Comparison of ENCODE assay signal across 16 mouse cellular contexts in the genomic region with DNA sequence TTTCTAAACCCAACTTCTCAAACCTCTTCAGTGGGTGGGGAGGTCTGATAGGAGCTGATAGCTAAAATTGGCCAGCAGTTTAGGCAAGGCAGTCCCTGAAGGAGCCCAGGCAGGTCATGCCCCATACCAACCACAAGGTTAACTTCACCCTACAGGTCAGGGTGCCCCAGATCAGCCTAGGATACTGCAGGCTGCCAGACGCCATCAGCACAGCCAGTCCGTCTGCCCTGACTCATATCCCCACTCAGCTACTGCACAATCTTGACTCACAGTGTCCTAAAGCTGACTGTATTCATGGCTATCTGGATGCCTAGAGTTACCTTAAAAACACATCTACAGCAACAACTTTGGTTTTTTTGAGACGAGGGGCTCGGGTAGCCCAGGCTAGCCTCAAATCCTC. TPM values are rescaled to one million over a fixed set of nuclear protein-coding genes. Genes with fewer than 3 reads are reported as not detected.
DNase-seq lines count a peak whose midpoint lies in the region; ATAC-seq and TF ChIP-seq lines count a peak whose summit lies in the region.
"Had no signal": no experiment of that assay in that cellular context is flagged by ENCODE, and none has a peak within 500 bp of the region (broad histone marks: within the 10 kb centered on the region; RNA-seq: fewer than 3 reads in every experiment).

No protein-coding gene starts in this region.

- peak; percentile 37 for DNase-seq in forebrain, embryonic 10.5 days (ENCODE audit: extremely low spot score, low spot score)
- DNase-seq in forebrain, embryonic 14.5 days (ENCODE audit: low spot score), result no peak
- peak; percentile 57 for DNase-seq in midbrain, embryonic 10.5 days (ENCODE audit: low spot score)
- no peak for DNase-seq in midbrain, embryonic 14.5 days
- DNase-seq in embryo, embryonic 10.5 days (ENCODE audit: low spot score), result peak; percentile 45
- DNase-seq in limb, embryonic 10.5 days (ENCODE audit: low spot score), result no peak
- DNase-seq in left cerebral cortex, postnatal 14 days (ENCODE audit: low spot score in 2 of 2), result no peak
- DNase-seq in liver, postnatal 0 days, result no peak
- DNase-seq: cerebellum, postnatal 14 days; gastrocnemius, adult 2 months; heart, adult 2 months; heart, postnatal 10 days; lung, postnatal 36 days; thymus, postnatal 25 days had no signal

- H3K9me3 ChIP-seq in forebrain, embryonic 10.5 days, result no peaks in the 10 kb centered on the region
- no peaks in the 10 kb centered on the region for H3K9me3 ChIP-seq in forebrain, embryonic 14.5 days (replicated peaks; ENCODE audit: control insufficient read depth, low read length)
- H3K9me3 ChIP-seq in midbrain, embryonic 10.5 days (replicated peaks), result no peaks in the 10 kb centered on the region
- H3K9me3 ChIP-seq in midbrain, embryonic 14.5 days (ENCODE audit: control insufficient read depth, low read length), result no peaks in the 10 kb centered on the region
- no peaks in the 10 kb centered on the region for H3K9me3 ChIP-seq in limb, embryonic 10.5 days (replicated peaks)
- no peaks in the 10 kb centered on the region for H3K9me3 ChIP-seq in liver, postnatal 0 days (ENCODE audit: low read length)

- intact Hi-C loops in left cerebral cortex, postnatal 14 days (cut with DNase I), result no loop called here

- H3K4me1 ChIP-seq in forebrain, embryonic 10.5 days, result peaks cover 44% of the 10 kb centered on the region
- no peaks in the 10 kb centered on the region for H3K4me1 ChIP-seq in forebrain, embryonic 14.5 days (ENCODE audit: control insufficient read depth, insufficient read depth, low read length)
- H3K4me1 ChIP-seq in midbrain, embryonic 10.5 days, result peaks cover 69% of the 10 kb centered on the region
- 0 out of 2 replicates have a peak, but pooled peaks cover 8% of the 10 kb centered on the region for H3K4me1 ChIP-seq in midbrain, embryonic 14.5 days (ENCODE audit: control insufficient read depth, insufficient read depth, low read length)
- peaks cover 12% of the 10 kb centered on the region for H3K4me1 ChIP-seq in limb, embryonic 10.5 days
- H3K4me1 ChIP-seq in liver, postnatal 0 days (ENCODE audit: insufficient read depth), result no peaks in the 10 kb centered on the region

- 41% methylated on average over 4 of the region's 4 CpGs for WGBS in forebrain, embryonic 10.5 days
- WGBS in forebrain, embryonic 14.5 days, result 54% methylated on average over 4 of the region's 4 CpGs
- 24% methylated on average over 4 of the region's 4 CpGs for WGBS in midbrain, embryonic 10.5 days
- WGBS in midbrain, embryonic 14.5 days, result 27% methylated on average over 4 of the region's 4 CpGs
- WGBS in limb, embryonic 10.5 days, result 60% methylated on average over 4 of the region's 4 CpGs
- WGBS in liver, postnatal 0 days (ENCODE audit: insufficient replicate concordance), result 65% methylated on average over 4 of the region's 4 CpGs

- peak overlapping the region; percentile 12; the same call in 1 of the 2 replicates for H3K4me3 ChIP-seq in forebrain, embryonic 10.5 days
- H3K4me3 ChIP-seq in forebrain, embryonic 14.5 days (ENCODE audit: low read depth, low read length), result no peak overlapping the region
- peak overlapping the region; percentile 23; the same call in 1 of the 2 replicates for H3K4me3 ChIP-seq in midbrain, embryonic 10.5 days
- H3K4me3 ChIP-seq in midbrain, embryonic 14.5 days (replicated peaks; ENCODE audit: low read depth, low read length), result no peak overlapping the region
- no peak overlapping the region for H3K4me3 ChIP-seq in limb, embryonic 10.5 days
- no peak overlapping the region for H3K4me3 ChIP-seq in liver, postnatal 0 days (ENCODE audit: low read depth, low read length)
- H3K4me3 ChIP-seq: gastrocnemius, adult 2 months; heart, adult 2 months had no signal

- TF ChIP-seq CTCF in liver, postnatal 0 days (IDR thresholded peaks at IDR 0.05; ENCODE audit: low read depth), result no peak

- no peak for TF ChIP-seq EP300 in liver, postnatal 0 days (IDR thresholded peaks at IDR 0.05; ENCODE audit: low read depth)

- no peak for ATAC-seq in forebrain, embryonic 14.5 days
- no peak for ATAC-seq in midbrain, embryonic 14.5 days (ENCODE audit: low FRiP score, low TSS enrichment)
- ATAC-seq in liver, postnatal 0 days, result no peak
- ATAC-seq: forebrain, embryonic 16.5 days; inflammation-experienced regulatory T-cells, adult 6 months had no signal

- H3K27me3 ChIP-seq in forebrain, embryonic 10.5 days (ENCODE audit: poor library complexity, severe bottlenecking), result no peaks in the 10 kb centered on the region
- no peaks in the 10 kb centered on the region for H3K27me3 ChIP-seq in forebrain, embryonic 14.5 days (replicated peaks; ENCODE audit: control insufficient read depth, insufficient read depth, low read length)
- no peaks in the 10 kb centered on the region for H3K27me3 ChIP-seq in midbrain, embryonic 10.5 days (ENCODE audit: low read depth, poor library complexity, severe bottlenecking)
- H3K27me3 ChIP-seq in midbrain, embryonic 14.5 days (ENCODE audit: control insufficient read depth, insufficient read depth, low read length), result no peaks in the 10 kb centered on the region
- H3K27me3 ChIP-seq in limb, embryonic 10.5 days (ENCODE audit: low read depth, poor library complexity, severe bottlenecking), result no peaks in the 10 kb centered on the region
- no peaks in the 10 kb centered on the region for H3K27me3 ChIP-seq in liver, postnatal 0 days (ENCODE audit: insufficient read depth, low read length)

- H3K27ac ChIP-seq in forebrain, embryonic 10.5 days, result peak overlapping the region; percentile 86
- no peak overlapping the region for H3K27ac ChIP-seq in forebrain, embryonic 14.5 days (ENCODE audit: low read depth, low read length)
- H3K27ac ChIP-seq in midbrain, embryonic 10.5 days (replicated peaks), result peak overlapping the region; percentile 89
- H3K27ac ChIP-seq in midbrain, embryonic 14.5 days (replicated peaks; ENCODE audit: low read depth, low read length), result no peak overlapping the region
- peak overlapping the region; percentile 72 for H3K27ac ChIP-seq in limb, embryonic 10.5 days
- no peak overlapping the region for H3K27ac ChIP-seq in liver, postnatal 0 days (ENCODE audit: low read depth)
- H3K27ac ChIP-seq: gastrocnemius, adult 2 months; heart, adult 2 months had no signal

- peaks cover 30% of the 10 kb centered on the region for H3K36me3 ChIP-seq in forebrain, embryonic 10.5 days (replicated peaks)
- no peaks in the 10 kb centered on the region for H3K36me3 ChIP-seq in forebrain, embryonic 14.5 days (ENCODE audit: control insufficient read depth, insufficient read depth, low read length)
- peaks cover 49% of the 10 kb centered on the region for H3K36me3 ChIP-seq in midbrain, embryonic 10.5 days
- no peaks in the 10 kb centered on the region for H3K36me3 ChIP-seq in midbrain, embryonic 14.5 days (ENCODE audit: control insufficient read depth, insufficient read depth, low read length)
- H3K36me3 ChIP-seq in limb, embryonic 10.5 days, result peaks cover 13% of the 10 kb centered on the region; the same call in 1 of the 2 replicates
- H3K36me3 ChIP-seq in liver, postnatal 0 days (replicated peaks; ENCODE audit: insufficient read depth, low read length), result no peaks in the 10 kb centered on the region

- no peak overlapping the region for H3K4me2 ChIP-seq in forebrain, embryonic 14.5 days (ENCODE audit: low read length)
- H3K4me2 ChIP-seq in midbrain, embryonic 14.5 days (ENCODE audit: low read length), result no peak overlapping the region
- no peak overlapping the region for H3K4me2 ChIP-seq in liver, postnatal 0 days (ENCODE audit: low read depth, low read length)

- H3K9ac ChIP-seq in forebrain, embryonic 14.5 days (ENCODE audit: low read length), result no peak overlapping the region
- H3K9ac ChIP-seq in midbrain, embryonic 14.5 days (replicated peaks; ENCODE audit: low read length), result no peak overlapping the region
- H3K9ac ChIP-seq in liver, postnatal 0 days (replicated peaks), result no peak overlapping the region

RNA-seq across cellular contexts. Expression of gene Greb1, which starts 10.2 kb away (rescaled TPM):
- 12.9 and 14.6 TPM in 2 replicates for polyA plus RNA-seq in forebrain, embryonic 10.5 days (2016; fragmentation: Nextera tagmentation; extraction: Ambion mirVana)
- polyA plus RNA-seq in forebrain, embryonic 14.5 days (2014; fragmentation: Nextera tagmentation; extraction: Ambion mirVana), result 0.17 and 0.46 TPM in 2 replicates
- polyA plus RNA-seq in midbrain, embryonic 10.5 days (2016; fragmentation: Nextera tagmentation; extraction: Ambion mirVana), result 24.0 and 31.0 TPM in 2 replicates
- polyA plus RNA-seq in midbrain, embryonic 14.5 days (2014; fragmentation: Nextera tagmentation; extraction: Ambion mirVana), result 1.6 and 2.5 TPM in 2 replicates
- polyA plus RNA-seq in limb, embryonic 10.5 days (2016; fragmentation: Nextera tagmentation; extraction: Ambion mirVana), result 16.9 and 17.4 TPM in 2 replicates
- under 1 TPM; 0.57 to 0.75 TPM for total RNA-seq in left cerebral cortex, postnatal 14 days (2021)
- 0.12 and 0.22 TPM in 2 replicates for polyA plus RNA-seq in liver, postnatal 0 days (2015; fragmentation: Nextera tagmentation; extraction: Ambion mirVana)

RNA-seq across cellular contexts. Expression of gene E2f6, which starts 20.3 kb away (rescaled TPM):
- polyA plus RNA-seq in forebrain, embryonic 10.5 days (2016; fragmentation: Nextera tagmentation; extraction: Ambion mirVana), result 63.0 and 67.6 TPM in 2 replicates
- 33.9 and 36.4 TPM in 2 replicates for polyA plus RNA-seq in forebrain, embryonic 14.5 days (2014; fragmentation: Nextera tagmentation; extraction: Ambion mirVana)
- polyA plus RNA-seq in midbrain, embryonic 10.5 days (2016; fragmentation: Nextera tagmentation; extraction: Ambion mirVana), result 72.8 and 73.0 TPM in 2 replicates
- 33.4 and 36.9 TPM in 2 replicates for polyA plus RNA-seq in midbrain, embryonic 14.5 days (2014; fragmentation: Nextera tagmentation; extraction: Ambion mirVana)
- 67.3 and 67.5 TPM in 2 replicates for polyA plus RNA-seq in limb, embryonic 10.5 days (2016; fragmentation: Nextera tagmentation; extraction: Ambion mirVana)
- 10 to 100 TPM; 23.8 to 26.5 TPM for total RNA-seq in left cerebral cortex, postnatal 14 days (2021)
- polyA plus RNA-seq in liver, postnatal 0 days (2015; fragmentation: Nextera tagmentation; extraction: Ambion mirVana), result 9.0 and 9.2 TPM in 2 replicates

Comparison
In these comparisons a context has a peak if more than half of its experiments do, and no peak if none do; other contexts are left out.
1. DNase-seq: peak in forebrain, embryonic 10.5 days (single experiment), midbrain, embryonic 10.5 days (single experiment) and embryo, embryonic 10.5 days (single experiment); none in forebrain, embryonic 14.5 days (single experiment), midbrain, embryonic 14.5 days (single experiment), limb, embryonic 10.5 days (single experiment), left cerebral cortex, postnatal 14 days (0 of 2) and liver, postnatal 0 days (single experiment).
2. H3K27ac ChIP-seq: peak in forebrain, embryonic 10.5 days (single experiment), midbrain, embryonic 10.5 days (single experiment) and limb, embryonic 10.5 days (single experiment); none in forebrain, embryonic 14.5 days (single experiment), midbrain, embryonic 14.5 days (single experiment) and liver, postnatal 0 days (single experiment).
3. H3K4me3 ChIP-seq: peak in forebrain, embryonic 10.5 days (single experiment) and midbrain, embryonic 10.5 days (single experiment); none in forebrain, embryonic 14.5 days (single experiment), midbrain, embryonic 14.5 days (single experiment), limb, embryonic 10.5 days (single experiment) and liver, postnatal 0 days (single experiment).